Mouse (Mus musculus) olfactory bulb, adult 2 months (tissue): Measurements from ENCODE around the gene Aig1. TPM values are rescaled to one million over a fixed set of nuclear protein-coding genes. Genes with fewer than 3 reads are reported as not detected.

Source experiments
- H3K27ac ChIP-seq: fragments of 200-500 bp; 2 replicates; pipeline ENCODE4 v1.5.1; 2012; ENCODE audit warnings: low read depth, low read length; ENCODE audit not compliant: insufficient read depth
- H3K4me1 ChIP-seq: fragments of 200-500 bp; 2 replicates; pipeline ENCODE4 v1.6.1; 2012; ENCODE audit warnings: low read length; ENCODE audit not compliant: control insufficient read depth, insufficient read depth
- H3K4me3 ChIP-seq: fragments of 200-500 bp; 2 replicates; pipeline ENCODE4 v1.5.1; 2012; ENCODE audit warnings: mild to moderate bottlenecking, low read depth, low read length, moderate library complexity; ENCODE audit not compliant: insufficient read depth
- CTCF ChIP-seq: fragments of 200-500 bp; IDR thresholded peaks from 2 replicates; pipeline ENCODE4 v1.5.1; 2012; ENCODE audit warnings: low read depth, mild to moderate bottlenecking, low read length, moderate library complexity; ENCODE audit not compliant: insufficient read depth
- POLR2A ChIP-seq: fragments of 200-500 bp; IDR thresholded peaks from 2 replicates; pipeline ENCODE4 v1.6.1; 2012; ENCODE audit warnings: mild to moderate bottlenecking, low read depth, low read length, moderate library complexity; ENCODE audit not compliant: insufficient read depth
- WGBS: fragments of 180-500 bp; shearing (Covaris S2); methylation state at CpG from one replicate; pipeline ENCODE4 v1.1.7; 2018; 5-methylcytosine and 5-hydroxymethylcytosine counted together
- polyA plus RNA-seq: library from polyadenylated mRNA; stranded (reverse); fragments of >200 nt; gene quantifications from 2 replicates; pipeline ENCODE4 v1.2.4, GENCODE M21; 2012; ENCODE audit warnings: low replicate concordance; ENCODE audit not compliant: missing spikeins, insufficient read depth, insufficient read length

Gene Aig1
- polyA plus RNA-seq, 1 experiment = not detected

GRCm38 (mm10) chr10:13878696-13879095, 9.9 kb upstream of the Aig1 start:
- 83% methylated on average over 4 of the region's 4 CpGs for WGBS
- Histone ChIP-seq H3K4me1 (peaks cover 6% of the 10 kb centered on the region; the same call in 1 of the 2 replicates), H3K4me3 (no peak overlapping the region), H3K27ac (no peak overlapping the region)
- no peak for TF ChIP-seq CTCF
- TF ChIP-seq POLR2A = no peak

- Histone ChIP-seq H3K4me1 (peaks cover 6% of the 10 kb centered on the region; the same call in 1 of the 2 replicates), H3K27ac (no peak overlapping the region), H3K4me3 (no peak overlapping the region)
- WGBS = 59% methylated on average over 4 of the region's 4 CpGs
- TF ChIP-seq CTCF = no peak
- TF ChIP-seq POLR2A = no peak
These were observed 6.2 kb upstream of the Aig1 start for GRCm38 (mm10) chr10:13875038-13875420.

GRCm38 (mm10) chr10:13874301-13875037, 5.7 kb upstream of the Aig1 start:
- no peak overlapping the region for H3K27ac ChIP-seq
- no peak overlapping the region for H3K4me3 ChIP-seq
- no peak for TF ChIP-seq POLR2A
- TF ChIP-seq CTCF = no peak
- 83% methylated on average over 10 of the region's 10 CpGs for WGBS
- peaks cover 6% of the 10 kb centered on the region; the same call in 1 of the 2 replicates for H3K4me1 ChIP-seq

GRCm38 (mm10) chr10:13870531-13870930, 1.8 kb upstream of the Aig1 start:
- Histone ChIP-seq H3K27ac (no peak overlapping the region), H3K4me3 (no peak overlapping the region), H3K4me1 (peaks cover 9% of the 10 kb centered on the region; the same call in 1 of the 2 replicates)
- WGBS = 94% methylated on average over 3 of the region's 3 CpGs
- TF ChIP-seq POLR2A (no peak), CTCF (no peak)

GRCm38 (mm10) chr10:13869322-13870035, 699 bp upstream of the Aig1 start:
- TF ChIP-seq POLR2A (no peak), CTCF (no peak)
- Histone ChIP-seq H3K27ac (peak overlapping the region; percentile 63; the same call in 1 of the 2 replicates), H3K4me1 (peaks cover 5% of the 10 kb centered on the region; the same call in 1 of the 2 replicates), H3K4me3 (peak overlapping the region; percentile 71; the same call in 1 of the 2 replicates)
- 16% methylated on average over 13 of the region's 13 CpGs for WGBS

- H3K4me3 ChIP-seq = no peak overlapping the region
- H3K27ac ChIP-seq = no peak overlapping the region
- H3K4me1 ChIP-seq = peaks cover 5% of the 10 kb centered on the region; the same call in 1 of the 2 replicates
- TF ChIP-seq POLR2A (no peak), CTCF (no peak)
- 14% methylated on average over 4 of the region's 4 CpGs for WGBS
These were observed 2.4 kb downstream of the Aig1 start for GRCm38 (mm10) chr10:13866391-13866790.

- TF ChIP-seq POLR2A = no peak
- TF ChIP-seq CTCF = no peak
- H3K4me1 ChIP-seq = peaks cover 9% of the 10 kb centered on the region; the same call in 1 of the 2 replicates
- 14% methylated on average over 11 of the region's 11 CpGs for WGBS
- H3K4me3 ChIP-seq = no peak overlapping the region
- H3K27ac ChIP-seq = peak overlapping the region; percentile 67
These were observed 7.5 kb downstream of the Aig1 start for GRCm38 (mm10) chr10:13861115-13861909.

GRCm38 (mm10) chr10:13856438-13856837, 12.3 kb downstream of the Aig1 start:
- Histone ChIP-seq H3K27ac (no peak overlapping the region), H3K4me3 (no peak overlapping the region), H3K4me1 (peaks cover 4% of the 10 kb centered on the region; the same call in 1 of the 2 replicates)
- TF ChIP-seq CTCF (no peak), POLR2A (no peak)
- WGBS = 94% methylated on average over 7 of the region's 7 CpGs
